Mouse (Mus musculus) gastrocnemius, adult 18-20 months (tissue): ENCODE data around the gene Zfp629. TPM values are rescaled to one million over a fixed set of nuclear protein-coding genes. Genes with fewer than 3 reads are reported as not detected.
A peak's percentile ranks its signal among the peaks of the same experiment; 100 is the strongest.
"Not testable (repeated sequence)": the region's sequence is repeated elsewhere in the genome, so short reads cannot be mapped to it uniquely, and the experiment has no call there.

ENCODE experiments used
- DNase-seq: peaks from one replicate; pipeline ENCODE4 v3.0.0; 2021; ENCODE audit warnings: low spot score
- long read RNA-seq, 2 experiments: library from polyadenylated mRNA; stranded (forward); transcript quantifications; one replicate each; pipeline ENCODE4 v2.0.0; 2021
- total RNA-seq, 2 experiments: library from RNA; stranded (reverse); gene quantifications; 2 replicates each; pipeline ENCODE4 v1.2.3; 2021

Zfp629 gene
- total RNA-seq, result 1 to 10 TPM; 7.4 to 9.5 TPM
- long read RNA-seq, experiment 1, full-length matches to known transcripts, result 1 of 3 reads
- long read RNA-seq, experiment 1, partial matches to known transcripts, result 2 of 3 reads
- long read RNA-seq, experiment 1, other reads (novel, unspliced or antisense), result 0 of 3 reads
- long read RNA-seq, experiment 2, full-length matches to known transcripts, result 2 of 3 reads
- long read RNA-seq, experiment 2, partial matches to known transcripts, result 0 of 3 reads
- long read RNA-seq, experiment 2, other reads (novel, unspliced or antisense), result 1 of 3 reads

- DNase-seq, result peak; percentile 76
These were observed at the start of gene Zfp629 for GRCm38 (mm10) chr7:127614891-127615843. Zfp629 (minus strand) TSS chr7:127615797.

GRCm38 (mm10) chr7:127662926-127663325, 47.3 kb upstream of the Zfp629 start:
- no peak for DNase-seq

- DNase-seq, result no peak
These were observed 46.2 kb upstream of the Zfp629 start for GRCm38 (mm10) chr7:127661833-127662232.

GRCm38 (mm10) chr7:127660882-127661281, 45.3 kb upstream of the Zfp629 start:
- no peak for DNase-seq

- peak; percentile 38 for DNase-seq
These were observed 41.3 kb upstream of the Zfp629 start for GRCm38 (mm10) chr7:127656946-127657345.

- DNase-seq, result no peak
These were observed 38.7 kb upstream of the Zfp629 start for GRCm38 (mm10) chr7:127654318-127654717.

- DNase-seq, result no peak
These were observed 36.5 kb upstream of the Zfp629 start for GRCm38 (mm10) chr7:127652050-127652449.

GRCm38 (mm10) chr7:127651624-127652023, 36.0 kb upstream of the Zfp629 start:
- DNase-seq, result no peak

GRCm38 (mm10) chr7:127649206-127649605, 33.6 kb upstream of the Zfp629 start:
- no peak for DNase-seq

- DNase-seq, result no peak
These were observed 33.1 kb upstream of the Zfp629 start for GRCm38 (mm10) chr7:127648516-127649201.

- DNase-seq, result not testable (repeated sequence)
These were observed 32.0 kb upstream of the Zfp629 start for GRCm38 (mm10) chr7:127647576-127647975.

GRCm38 (mm10) chr7:127646363-127646762, 30.8 kb upstream of the Zfp629 start:
- no peak for DNase-seq

- no peak for DNase-seq
These were observed 26.7 kb upstream of the Zfp629 start for GRCm38 (mm10) chr7:127642254-127642653.

- no peak for DNase-seq
These were observed 25.7 kb upstream of the Zfp629 start for GRCm38 (mm10) chr7:127641260-127641659.

- DNase-seq, result peak; percentile 75
These were observed 21.4 kb upstream of the Zfp629 start for GRCm38 (mm10) chr7:127636963-127637362.

- DNase-seq, result no peak
These were observed 15.8 kb upstream of the Zfp629 start for GRCm38 (mm10) chr7:127631416-127631815.

GRCm38 (mm10) chr7:127628646-127629045, 13.0 kb upstream of the Zfp629 start:
- no peak for DNase-seq

GRCm38 (mm10) chr7:127626471-127626870, 10.9 kb upstream of the Zfp629 start:
- DNase-seq, result no peak

GRCm38 (mm10) chr7:127626039-127626438, 10.4 kb upstream of the Zfp629 start:
- DNase-seq, result no peak

GRCm38 (mm10) chr7:127618402-127618801, 2.8 kb upstream of the Zfp629 start:
- not testable (repeated sequence) for DNase-seq

- DNase-seq, result no peak
These were observed 2.4 kb upstream of the Zfp629 start for GRCm38 (mm10) chr7:127617962-127618361.

GRCm38 (mm10) chr7:127616881-127617280, 1.3 kb upstream of the Zfp629 start:
- no peak for DNase-seq
